Mouse (Mus musculus) olfactory bulb, adult 2 months (tissue): Measurements from ENCODE around the gene Hyou1. TPM values are rescaled to one million over a fixed set of nuclear protein-coding genes. Genes with fewer than 3 reads are reported as not detected.

Source experiments
- H3K27ac ChIP-seq: fragments of 200-500 bp; 2 replicates; pipeline ENCODE4 v1.5.1; 2012; ENCODE audit warnings: low read depth, low read length; ENCODE audit not compliant: insufficient read depth
- H3K4me1 ChIP-seq: fragments of 200-500 bp; 2 replicates; pipeline ENCODE4 v1.6.1; 2012; ENCODE audit warnings: low read length; ENCODE audit not compliant: control insufficient read depth, insufficient read depth
- H3K4me3 ChIP-seq: fragments of 200-500 bp; 2 replicates; pipeline ENCODE4 v1.5.1; 2012; ENCODE audit warnings: mild to moderate bottlenecking, low read depth, low read length, moderate library complexity; ENCODE audit not compliant: insufficient read depth
- CTCF ChIP-seq: fragments of 200-500 bp; IDR thresholded peaks from 2 replicates; pipeline ENCODE4 v1.5.1; 2012; ENCODE audit warnings: low read depth, mild to moderate bottlenecking, low read length, moderate library complexity; ENCODE audit not compliant: insufficient read depth
- POLR2A ChIP-seq: fragments of 200-500 bp; IDR thresholded peaks from 2 replicates; pipeline ENCODE4 v1.6.1; 2012; ENCODE audit warnings: mild to moderate bottlenecking, low read depth, low read length, moderate library complexity; ENCODE audit not compliant: insufficient read depth
- WGBS: fragments of 180-500 bp; shearing (Covaris S2); methylation state at CpG from one replicate; pipeline ENCODE4 v1.1.7; 2018; 5-methylcytosine and 5-hydroxymethylcytosine counted together
- polyA plus RNA-seq: library from polyadenylated mRNA; stranded (reverse); fragments of >200 nt; gene quantifications from 2 replicates; pipeline ENCODE4 v1.2.4, GENCODE M21; 2012; ENCODE audit warnings: low replicate concordance; ENCODE audit not compliant: missing spikeins, insufficient read depth, insufficient read length

The Hyou1 gene
- polyA plus RNA-seq, 1 experiment, result not detected

DNA sequence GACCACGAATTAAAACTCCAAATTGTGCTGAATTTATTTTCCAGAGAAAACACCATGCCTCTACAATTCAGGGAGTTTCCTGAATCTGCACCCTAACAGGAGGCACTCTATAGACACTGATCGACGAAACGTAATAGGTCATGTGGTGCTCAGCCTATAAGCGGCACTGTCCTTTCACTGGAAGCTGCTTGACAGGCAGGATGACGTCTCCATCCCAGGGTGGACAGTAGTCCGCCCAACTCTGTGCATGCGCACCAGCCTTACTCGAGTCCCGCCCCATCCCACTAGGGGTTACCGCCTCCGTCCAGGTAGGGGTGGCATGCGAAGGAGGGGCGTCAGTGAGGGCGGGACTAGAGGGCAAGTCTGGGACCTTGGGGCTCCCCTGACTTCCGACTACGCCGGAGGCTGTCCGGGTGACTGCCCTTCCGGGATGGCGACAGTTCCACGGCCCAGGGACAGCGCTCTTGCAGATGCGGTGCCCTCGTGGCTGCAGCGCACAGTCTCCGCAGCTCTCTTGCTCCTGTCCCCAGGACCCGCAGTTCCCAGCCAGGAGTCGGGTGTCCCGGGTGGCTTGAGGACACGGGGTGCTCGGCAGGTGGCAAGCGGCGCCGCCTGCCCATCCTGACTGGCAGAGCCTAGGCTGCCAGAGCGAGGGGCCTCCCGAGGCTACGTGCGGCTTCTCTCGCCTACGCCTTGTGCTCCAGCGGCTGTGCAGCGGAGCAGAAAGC, 17.6 kb downstream of the Hyou1 start, which contains the start of gene Slc37a4:
TSS of gene Slc37a4 (plus strand) at position 169 of the 728 bp plus-strand sequence.
- Histone ChIP-seq H3K27ac (peak within 1 kb of the TSS; percentile 76), H3K4me1 (peaks cover 22% of the 10 kb centered on the region), H3K4me3 (peak within 1 kb of the TSS; percentile 68)
- WGBS, result under 1% methylated on average over 43 of the region's 43 CpGs
- TF ChIP-seq CTCF (no peak), POLR2A (peak; percentile 60)

DNA sequence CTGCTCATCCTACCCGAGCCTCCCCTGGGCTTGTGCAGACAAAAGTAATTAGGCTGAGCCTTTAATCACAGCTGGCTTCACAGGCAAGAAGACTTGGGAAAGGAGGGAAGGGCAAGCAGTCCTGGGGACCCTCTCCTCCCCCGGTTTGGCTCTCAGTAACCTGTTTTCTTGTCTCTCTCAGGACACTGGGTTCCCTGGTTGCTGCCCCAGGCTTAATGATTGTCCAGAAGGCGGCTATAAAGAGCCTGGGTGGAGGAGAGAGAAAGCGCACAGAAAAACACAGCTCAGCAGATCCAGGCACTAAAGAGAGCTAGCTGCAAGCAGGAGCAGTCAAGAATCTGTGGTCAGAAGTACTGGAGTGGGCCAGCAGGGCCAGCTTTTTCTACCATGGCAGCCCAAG, 18.8 kb downstream of the Hyou1 start:
- Histone ChIP-seq H3K27ac (peak overlapping the region; percentile 7; the same call in 1 of the 2 replicates), H3K4me3 (peak overlapping the region; percentile 13), H3K4me1 (peaks cover 22% of the 10 kb centered on the region)
- 15% methylated on average over 4 of the region's 4 CpGs for WGBS
- TF ChIP-seq CTCF (no peak), POLR2A (no peak)

DNA sequence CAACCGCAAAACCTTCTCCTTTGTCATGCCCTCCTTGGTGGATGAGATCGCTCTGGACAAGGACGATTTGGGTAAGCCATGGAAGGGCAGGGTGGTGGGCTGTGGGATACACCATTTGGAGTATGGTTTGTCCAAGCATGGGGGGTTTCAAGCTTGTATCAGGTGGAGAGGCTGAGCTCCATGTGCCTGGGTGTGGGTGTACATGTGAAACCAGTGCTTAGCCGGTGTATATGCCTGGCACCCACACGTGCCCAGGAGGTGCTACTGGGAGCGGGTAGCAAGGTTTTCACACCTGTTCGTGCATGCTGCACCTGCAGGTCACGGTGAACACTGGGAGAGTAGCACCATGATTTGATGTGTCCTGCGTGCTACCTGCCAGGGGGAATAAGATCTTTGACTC, 19.3 kb downstream of the Hyou1 start:
- H3K4me3 ChIP-seq, result peak overlapping the region; percentile 13
- peaks cover 22% of the 10 kb centered on the region for H3K4me1 ChIP-seq
- 65% methylated on average over 9 of the region's 9 CpGs for WGBS
- peak overlapping the region; percentile 7; the same call in 1 of the 2 replicates for H3K27ac ChIP-seq
- TF ChIP-seq POLR2A, result no peak
- no peak for TF ChIP-seq CTCF

DNA sequence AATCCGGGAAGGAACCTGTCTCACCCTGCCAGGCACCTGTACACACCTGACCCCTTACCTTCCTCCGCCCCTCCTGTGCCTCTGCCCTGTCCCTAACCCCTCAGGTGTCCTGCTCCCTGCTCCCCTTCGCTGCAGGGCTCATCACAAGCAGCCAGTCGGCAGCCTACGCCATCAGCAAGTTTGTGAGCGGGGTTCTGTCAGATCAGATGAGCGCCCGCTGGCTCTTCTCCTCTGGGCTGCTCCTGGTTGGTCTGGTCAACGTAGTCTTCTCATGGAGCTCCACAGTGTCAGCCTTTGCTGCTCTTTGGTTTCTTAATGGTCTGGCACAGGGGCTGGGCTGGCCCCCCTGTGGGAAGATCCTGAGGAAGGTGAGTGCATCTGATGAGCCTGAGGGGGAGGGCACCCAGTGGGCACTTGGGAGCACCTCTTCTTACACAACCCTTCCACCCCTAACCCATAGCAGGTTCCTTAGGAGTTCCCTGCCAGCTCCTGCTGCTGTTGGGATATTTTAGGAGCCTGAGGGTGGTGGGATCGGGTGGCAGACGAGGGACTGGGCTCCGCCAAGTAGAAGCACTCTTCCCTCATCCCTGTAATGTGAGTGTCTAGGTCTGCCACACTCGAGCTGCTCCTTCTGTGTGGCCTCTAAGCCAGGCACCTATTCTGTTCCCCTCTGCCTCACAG, 20.0 kb downstream of the Hyou1 start:
- H3K4me3 ChIP-seq, result no peak overlapping the region

DNA sequence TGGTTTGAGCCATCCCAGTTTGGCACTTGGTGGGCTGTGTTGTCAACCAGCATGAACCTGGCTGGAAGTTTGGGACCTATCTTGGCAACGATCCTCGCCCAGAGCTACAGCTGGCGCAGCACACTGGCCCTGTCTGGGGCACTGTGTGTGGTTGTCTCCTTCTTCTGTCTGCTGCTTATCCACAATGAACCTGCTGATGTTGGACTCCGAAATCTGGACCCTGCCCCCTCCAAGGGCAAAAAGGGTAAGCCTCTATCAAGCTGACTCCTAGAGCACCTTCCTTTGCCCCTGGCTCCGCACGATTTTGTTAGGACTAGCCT, 20.5 kb downstream of the Hyou1 start:
- Histone ChIP-seq H3K4me1 (peaks cover 22% of the 10 kb centered on the region), H3K4me3 (no peak overlapping the region), H3K27ac (no peak overlapping the region)
- 86% methylated on average over 6 of the region's 6 CpGs for WGBS
- TF ChIP-seq POLR2A, result no peak
- no peak for TF ChIP-seq CTCF

More for the DNA sequence above, 20.0 kb downstream of the Hyou1 start:
- peaks cover 22% of the 10 kb centered on the region for H3K4me1 ChIP-seq
- WGBS, result 77% methylated on average over 13 of the region's 13 CpGs
- no peak overlapping the region for H3K27ac ChIP-seq
- TF ChIP-seq CTCF, result no peak
- TF ChIP-seq POLR2A, result no peak

DNA sequence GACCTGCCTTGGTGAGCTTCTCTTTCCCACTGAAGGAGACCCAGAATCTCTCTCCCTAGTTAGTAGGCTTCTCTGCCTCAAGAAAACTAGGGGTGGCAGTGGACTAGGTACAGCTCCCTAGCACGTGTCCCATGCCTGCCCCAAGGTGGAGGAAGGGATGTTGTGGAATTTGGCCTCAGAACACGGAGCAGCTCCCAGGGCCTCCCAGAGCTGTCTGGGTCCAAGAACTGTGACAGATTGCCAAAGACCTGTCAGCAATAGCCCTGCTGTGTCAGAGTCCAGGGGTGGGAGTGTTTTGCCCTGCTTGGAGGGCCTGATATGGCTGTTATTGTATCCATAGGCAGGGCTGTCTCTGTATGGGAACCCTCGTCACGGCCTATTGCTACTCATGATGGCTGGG, 21.8 kb downstream of the Hyou1 start:
- WGBS, result 76% methylated on average over 4 of the region's 4 CpGs
- TF ChIP-seq CTCF (no peak), POLR2A (no peak)
- peaks cover 22% of the 10 kb centered on the region for H3K4me1 ChIP-seq
- H3K27ac ChIP-seq, result no peak overlapping the region
- no peak overlapping the region for H3K4me3 ChIP-seq

DNA sequence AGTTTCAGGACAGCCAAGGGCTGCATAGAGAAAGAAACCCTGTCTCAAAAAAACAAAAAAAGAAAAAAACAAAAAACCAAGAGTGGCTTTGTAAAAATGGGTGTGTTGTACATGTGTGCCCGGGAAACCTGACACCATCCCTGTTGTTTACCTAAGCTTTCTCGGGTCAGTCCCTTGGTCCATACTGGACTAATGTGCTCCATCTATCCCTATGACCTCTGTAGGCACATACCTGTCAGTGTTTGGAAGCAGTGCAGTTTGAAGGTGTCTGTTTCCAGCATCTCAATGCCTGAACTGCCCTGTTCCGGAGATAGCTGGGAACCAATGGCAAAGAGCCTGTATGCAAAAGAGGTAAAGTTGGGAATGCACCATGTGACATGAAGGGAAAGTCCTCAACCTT, 25.7 kb downstream of the Hyou1 start:
- H3K27ac ChIP-seq, result no peak overlapping the region
- WGBS, result 80% methylated on average over 3 of the region's 3 CpGs
- TF ChIP-seq POLR2A, result no peak
- TF ChIP-seq CTCF, result no peak
- peaks cover 7% of the 10 kb centered on the region; the same call in 1 of the 2 replicates for H3K4me1 ChIP-seq
- H3K4me3 ChIP-seq, result no peak overlapping the region

DNA sequence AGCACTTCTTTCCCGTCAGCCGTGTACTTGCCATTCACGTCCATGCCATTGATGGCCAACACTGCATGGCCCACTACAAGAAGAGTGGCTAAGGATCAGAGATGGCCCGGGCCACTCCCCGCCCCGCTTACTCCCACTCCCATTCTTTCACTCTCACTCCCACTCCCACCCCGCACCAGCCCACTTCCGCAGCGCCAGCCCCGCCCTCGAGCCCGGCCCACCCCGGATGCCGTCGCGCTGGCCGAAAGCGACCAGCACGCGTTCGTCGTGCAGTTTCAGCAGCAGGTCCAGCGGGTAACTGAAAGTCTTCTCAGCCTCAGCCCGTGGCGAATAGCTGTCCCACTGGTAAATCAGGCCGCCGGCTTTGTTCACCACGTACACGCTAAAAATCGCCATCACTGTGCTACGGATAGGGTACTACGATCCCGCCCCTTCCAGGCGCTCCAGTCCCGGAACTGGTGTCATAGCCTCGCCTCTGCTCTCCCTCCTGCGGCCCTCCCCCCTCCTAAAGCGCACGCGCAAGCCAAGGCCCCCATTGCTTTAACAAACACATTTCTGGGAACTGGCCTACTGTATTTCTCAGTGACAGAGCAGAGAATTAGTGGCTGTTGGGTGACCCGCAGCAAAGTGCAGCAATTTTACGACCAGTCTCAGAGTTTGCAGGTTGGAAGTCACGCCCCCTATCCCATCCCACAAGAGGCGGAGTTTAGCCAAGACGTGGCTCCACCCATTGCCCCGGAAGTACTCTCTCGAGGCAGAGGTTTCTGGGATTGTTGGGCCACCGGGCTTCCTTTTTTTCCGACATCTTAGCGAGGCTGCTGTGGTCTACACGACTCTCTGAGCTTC, 27.8 kb downstream of the Hyou1 start, which contains the start of the genes Rps25 and Trappc4:
TSS of gene Rps25 (plus strand) at position 234 of the 846 bp plus-strand sequence.
TSS of gene Trappc4 (minus strand) at position 695 of the 846 bp plus-strand sequence.
- WGBS, result under 1% methylated on average over 51 of the region's 51 CpGs
- no peak for TF ChIP-seq CTCF
- TF ChIP-seq POLR2A, result peak; percentile 42; the same call in 1 of the 2 replicates
- H3K27ac ChIP-seq, result peak within 1 kb of the TSS; percentile 81

More for the DNA sequence above, 27.8 kb downstream of the Hyou1 start, which contains the start of the genes Rps25 and Trappc4:
- Histone ChIP-seq H3K4me1 (peaks cover 7% of the 10 kb centered on the region; the same call in 1 of the 2 replicates), H3K4me3 (peak within 1 kb of the TSS; percentile 77)
